Mouse (Mus musculus) liver, embryonic 14.5 days (tissue): ENCODE measurements around the gene Gm7247.
"Not testable (repeated sequence)": the region's sequence is repeated elsewhere in the genome, so short reads cannot be mapped to it uniquely, and the experiment has no call there.

Experiments
- CTCF ChIP-seq: IDR thresholded peaks from 2 replicates; pipeline ENCODE4 v1.5.1; 2016; ENCODE audit warnings: antibody characterized with exemption, low read depth, control low read depth
- EP300 ChIP-seq: IDR thresholded peaks from 2 replicates; pipeline ENCODE4 v1.6.1; 2016; ENCODE audit warnings: antibody characterized with exemption, low read depth

DNA sequence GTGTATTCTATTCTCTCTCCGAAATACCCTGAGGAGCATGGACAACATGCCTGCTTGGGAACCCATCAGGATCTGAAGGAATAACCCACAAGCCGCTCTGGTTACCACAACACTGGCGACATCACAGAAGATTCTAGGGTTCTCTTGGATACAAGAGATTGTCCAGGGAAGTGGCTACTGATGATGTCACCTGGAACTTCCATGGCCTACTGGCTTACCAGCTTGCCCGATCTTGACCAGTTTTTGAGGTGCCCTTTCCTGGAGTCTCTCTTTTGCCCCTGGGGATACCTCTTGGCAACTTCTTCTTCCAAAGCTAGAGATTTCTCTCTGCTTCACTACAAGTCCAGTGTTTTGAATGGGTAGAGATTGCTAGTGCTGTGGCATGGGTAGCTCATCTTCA is 230.5 kb downstream of the Gm7247 start, which contains the start of gene Gm17174:
- not testable (repeated sequence) for TF ChIP-seq CTCF, EP300
